Mouse (Mus musculus) 3134 (cell line): ENCODE measurements around the gene Mrps26.
"Not testable (repeated sequence)": the region's sequence is repeated elsewhere in the genome, so short reads cannot be mapped to it uniquely, and the experiment has no call there.

Source experiments
- DNase-seq: peaks from one replicate; pipeline ENCODE4 v3.0.0-alpha.2; 2011; ENCODE audit warnings: low spot score; ENCODE audit not compliant: insufficient read length; ENCODE audit errors: extremely low read depth

Mrps26 gene

GRCm38 (mm10) chr2:130574960-130575359 is 11.4 kb downstream of the Mrps26 start:
- no peak for DNase-seq

DNA sequence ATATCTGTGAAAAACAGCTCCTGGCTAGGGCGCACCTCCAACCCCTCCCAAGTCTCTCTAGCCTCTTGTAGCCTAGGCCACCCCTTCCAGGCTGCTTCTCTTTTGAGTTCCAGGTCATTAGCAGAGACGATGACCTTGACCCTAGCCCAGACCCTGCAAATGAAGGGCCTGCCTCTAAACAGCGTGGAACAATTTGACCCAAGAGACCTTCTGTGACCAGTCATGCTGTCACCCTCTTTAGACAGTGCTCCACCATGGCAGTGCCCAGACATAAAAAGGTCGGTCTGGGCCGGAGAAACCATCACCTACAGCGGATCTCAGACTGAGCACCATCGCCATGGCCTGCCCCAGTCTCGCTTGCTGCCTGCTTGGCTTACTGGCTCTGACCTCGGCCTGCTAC is 12.3 kb downstream of the Mrps26 start, which contains the start of gene Oxt:
Gene Oxt (plus strand): TSS at position 301 of the 400 bp plus-strand sequence.
- no peak for DNase-seq

GRCm38 (mm10) chr2:130576564-130576963 is 13.0 kb downstream of the Mrps26 start:
- not testable (repeated sequence) for DNase-seq

- DNase-seq, result no peak
Measured at GRCm38 (mm10) chr2:130577021-130577420, 13.5 kb downstream of the Mrps26 start.

- DNase-seq, result peak; percentile 69
Measured at GRCm38 (mm10) chr2:130577632-130578031, 14.1 kb downstream of the Mrps26 start.

- DNase-seq, result peak; percentile 75
Measured at GRCm38 (mm10) chr2:130578148-130578547, 14.6 kb downstream of the Mrps26 start.

GRCm38 (mm10) chr2:130579791-130580190 is 16.2 kb downstream of the Mrps26 start:
- no peak for DNase-seq

DNA sequence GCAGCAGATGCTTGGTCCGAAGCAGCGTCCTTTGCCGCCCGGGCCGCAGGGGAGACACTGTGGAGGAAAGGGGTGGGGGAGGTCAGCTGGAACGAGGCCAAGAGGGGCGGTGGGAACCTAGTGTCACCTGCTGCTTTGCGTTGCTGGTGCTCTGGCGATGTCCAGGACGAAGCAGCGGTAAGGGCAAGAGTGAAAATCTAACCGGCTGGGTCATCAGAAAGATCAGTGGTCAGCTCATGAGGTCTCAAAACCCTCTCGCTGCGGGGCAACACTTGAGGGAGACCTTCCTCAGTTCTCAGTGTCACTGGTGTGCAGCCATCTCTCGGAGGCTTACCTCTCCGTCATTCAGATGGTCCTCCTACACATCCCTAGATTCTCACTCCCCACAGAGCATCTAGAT is 17.7 kb downstream of the Mrps26 start:
- DNase-seq, result no peak

- DNase-seq, result no peak
Measured at GRCm38 (mm10) chr2:130582552-130582951, 19.0 kb downstream of the Mrps26 start, which contains the start of gene Avp. Gene Avp, minus strand, starts transcription at chr2:130582554.

- DNase-seq, result peak; percentile 41
Measured at GRCm38 (mm10) chr2:130583902-130584560, 20.5 kb downstream of the Mrps26 start.

DNA sequence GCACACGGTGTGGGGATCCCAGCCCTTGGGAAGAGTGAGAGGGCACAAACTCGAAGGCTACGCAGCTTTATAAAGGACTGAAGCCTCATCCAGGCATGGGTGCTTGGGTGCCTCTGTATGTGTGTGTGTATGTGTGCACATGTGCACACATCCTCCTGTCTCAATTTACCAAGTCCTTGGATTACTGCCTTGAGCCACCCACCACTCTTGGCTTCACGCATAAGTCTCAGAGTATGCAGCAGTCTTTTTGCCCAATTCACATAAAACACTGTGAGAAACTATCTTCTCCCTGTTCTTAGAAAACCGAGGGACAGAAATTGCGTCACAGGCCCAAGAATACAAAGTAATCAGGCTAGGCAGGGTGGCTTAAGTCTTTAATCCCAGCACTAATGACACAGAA is 22.5 kb downstream of the Mrps26 start:
- DNase-seq, result no peak

GRCm38 (mm10) chr2:130588373-130588772 is 24.8 kb downstream of the Mrps26 start:
- no peak for DNase-seq

GRCm38 (mm10) chr2:130589157-130589556 is 25.6 kb downstream of the Mrps26 start:
- DNase-seq, result no peak

GRCm38 (mm10) chr2:130589761-130590160 is 26.2 kb downstream of the Mrps26 start:
- no peak for DNase-seq

- DNase-seq, result no peak
Measured at GRCm38 (mm10) chr2:130591016-130591415, 27.5 kb downstream of the Mrps26 start.

DNA sequence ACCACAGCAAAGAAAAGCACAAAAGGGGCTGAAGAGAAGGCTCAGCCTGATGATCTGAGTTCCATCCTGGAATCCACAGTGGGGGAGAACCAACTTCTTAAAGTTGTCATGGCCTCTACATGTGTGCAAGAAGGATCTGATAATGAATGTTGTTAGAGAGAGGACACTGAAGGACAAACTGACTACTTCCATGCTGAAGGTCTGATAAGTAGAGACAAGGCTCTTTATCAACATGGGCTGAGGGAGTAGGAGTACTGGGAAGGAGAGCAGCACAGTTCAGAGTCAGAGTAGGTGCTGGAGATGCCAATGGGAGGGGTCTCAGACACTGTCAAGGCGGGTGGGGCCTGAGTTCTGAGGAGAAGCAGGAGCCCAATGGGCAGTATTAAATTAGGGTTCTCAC is 32.1 kb downstream of the Mrps26 start:
- no peak for DNase-seq

GRCm38 (mm10) chr2:130597601-130598010 is 34.1 kb downstream of the Mrps26 start:
- DNase-seq, result no peak

DNA sequence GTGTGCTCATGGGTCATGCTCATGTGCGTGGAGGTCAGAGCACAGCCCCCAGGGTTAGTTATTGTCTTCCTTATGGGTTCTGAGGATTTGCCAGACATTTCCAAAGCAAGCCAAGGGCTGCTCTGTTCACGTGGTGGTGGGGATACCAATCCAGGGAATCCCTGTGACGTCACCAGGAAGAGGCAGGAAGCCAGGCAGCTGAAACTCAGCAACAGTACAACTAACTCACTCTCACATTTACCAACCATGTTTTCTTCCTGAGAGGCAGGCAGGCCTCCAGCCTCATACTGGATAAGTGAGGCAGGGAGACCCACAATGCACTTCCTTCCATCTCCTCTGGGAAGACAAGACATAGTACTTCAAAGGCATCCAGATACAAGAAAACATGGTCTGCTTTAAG is 34.9 kb downstream of the Mrps26 start:
- no peak for DNase-seq

GRCm38 (mm10) chr2:130602195-130602594 is 38.7 kb downstream of the Mrps26 start:
- no peak for DNase-seq

DNA sequence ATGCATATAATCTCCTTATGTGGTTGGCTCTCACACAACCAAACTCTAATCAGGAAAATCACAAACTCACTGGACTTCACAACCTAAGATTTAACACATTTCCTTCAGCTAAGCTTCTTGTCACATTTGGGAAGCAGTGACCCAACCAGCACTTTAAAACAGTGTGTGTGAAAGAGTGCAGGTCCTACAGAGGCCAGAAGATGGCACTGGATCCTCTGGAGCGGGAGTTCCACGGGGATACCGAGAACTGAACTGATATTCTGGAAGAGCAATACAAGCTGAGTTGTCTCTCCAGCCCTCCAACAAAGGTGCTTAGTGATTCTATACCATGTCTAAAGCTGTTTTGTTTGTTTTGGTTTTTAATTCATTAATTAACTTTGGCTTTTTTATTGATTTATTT is 49.5 kb downstream of the Mrps26 start:
- peak; percentile 17 for DNase-seq
